Comparison of ENCODE assay signal across 24 mouse cellular contexts in the genomic region with DNA sequence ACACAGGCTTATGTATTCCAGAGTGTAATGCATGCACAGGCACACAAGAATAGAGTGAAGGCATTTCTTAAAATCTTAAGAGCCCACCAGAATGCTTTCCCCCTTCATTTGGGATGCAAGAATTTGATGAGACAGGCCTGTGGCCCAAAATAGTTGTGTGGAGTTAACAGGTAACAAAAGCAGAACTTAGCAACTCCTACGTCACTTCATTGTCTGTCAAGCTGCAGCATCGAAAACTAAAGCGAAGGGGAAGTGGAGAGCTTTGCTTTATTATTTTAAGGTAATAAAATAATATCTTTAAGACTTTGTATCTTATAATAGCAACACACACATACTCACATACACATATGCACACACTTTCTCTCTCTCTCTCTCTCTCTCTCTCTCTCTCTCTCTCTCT. TPM values are rescaled to one million over a fixed set of nuclear protein-coding genes. Genes with fewer than 3 reads are reported as not detected.
DNase-seq lines count a peak whose midpoint lies in the region; ATAC-seq lines count a peak whose summit lies in the region.
"Had no signal": no experiment of that assay in that cellular context is flagged by ENCODE, and none has a peak within 500 bp of the region (broad histone marks: within the 10 kb centered on the region; RNA-seq: fewer than 3 reads in every experiment).

No protein-coding gene starts in this region.

- 94% methylated on average over 3 of the region's 3 CpGs for WGBS in embryonic facial prominence, embryonic 10.5 days

- ATAC-seq in neutrophil, adult 5-6 weeks (ENCODE audit: extremely low read depth, insufficient number of reproducible peaks, low FRiP score, poor library complexity, severe bottlenecking), result peak; percentile 62
- ATAC-seq: forebrain, embryonic 14.5 days; forebrain, embryonic 16.5 days had no signal

- H3K27ac ChIP-seq in embryonic facial prominence, embryonic 10.5 days (replicated peaks), result no peak overlapping the region
- H3K27ac ChIP-seq: embryonic facial prominence, embryonic 13.5 days; embryonic facial prominence, embryonic 15.5 days; forebrain, embryonic 10.5 days; forebrain, embryonic 12.5 days had no signal

- H3K4me3 ChIP-seq in embryonic facial prominence, embryonic 10.5 days, result no peak overlapping the region
- H3K4me3 ChIP-seq: embryonic facial prominence, embryonic 13.5 days; embryonic facial prominence, embryonic 15.5 days; erythroblast, embryonic 14.5 days; forebrain, embryonic 10.5 days; forebrain, embryonic 12.5 days had no signal

- peaks cover 3% of the 10 kb centered on the region; the same call in 1 of the 2 replicates for H3K4me1 ChIP-seq in embryonic facial prominence, embryonic 10.5 days
- H3K4me1 ChIP-seq: embryonic facial prominence, embryonic 13.5 days; embryonic facial prominence, embryonic 15.5 days; forebrain, embryonic 10.5 days; forebrain, embryonic 12.5 days had no signal

- no peaks in the 10 kb centered on the region for H3K36me3 ChIP-seq in embryonic facial prominence, embryonic 10.5 days (replicated peaks)
- H3K36me3 ChIP-seq: embryonic facial prominence, embryonic 13.5 days; embryonic facial prominence, embryonic 15.5 days; forebrain, embryonic 10.5 days; forebrain, embryonic 12.5 days had no signal

- peak; percentile 28 to 48 for DNase-seq in B cell, adult 2 months
- peak; percentile 3 for DNase-seq in embryonic facial prominence, embryonic 10.5 days (ENCODE audit: low spot score)
- DNase-seq in MN1 (ENCODE audit: low spot score), result no peak
- DNase-seq in cerebellum, adult 8-10 months, result no peak
- DNase-seq in lung, postnatal 4 days, result no peak
- no peak for DNase-seq in right cerebral cortex, adult 2 months (ENCODE audit: low spot score in 2 of 2)
- DNase-seq: adrenal gland, adult 2 months; adrenal gland, postnatal 10 days; adrenal gland, postnatal 25 days; cerebellum, adult 11 months; cerebellum, adult 18-20 months; cerebellum, adult 9-10 months; cerebellum, postnatal 10 days; cerebellum, postnatal 25 days had no signal

- no peaks in the 10 kb centered on the region for H3K9me3 ChIP-seq in embryonic facial prominence, embryonic 10.5 days
- H3K9me3 ChIP-seq: embryonic facial prominence, embryonic 13.5 days; embryonic facial prominence, embryonic 15.5 days; forebrain, embryonic 10.5 days; forebrain, embryonic 12.5 days; G1E had no signal

- no peaks in the 10 kb centered on the region for H3K27me3 ChIP-seq in embryonic facial prominence, embryonic 10.5 days (replicated peaks; ENCODE audit: low read depth, poor library complexity, severe bottlenecking)
- H3K27me3 ChIP-seq: embryonic facial prominence, embryonic 13.5 days; embryonic facial prominence, embryonic 15.5 days; forebrain, embryonic 12.5 days had no signal

RNA-seq across cellular contexts. Expression of a gene that starts 20.3 kb away (rescaled TPM):
- polyA plus RNA-seq in embryonic facial prominence, embryonic 10.5 days (2016; fragmentation: Nextera tagmentation; extraction: Ambion mirVana), result 9.2 and 9.7 TPM in 2 replicates
- 86.7 and 91.2 TPM in 2 replicates for total RNA-seq in neutrophil, adult 5-6 weeks (2017)
- polyA plus RNA-seq: C2C12 had no signal

Comparison
In these comparisons a context has a peak if more than half of its experiments do, and no peak if none do; other contexts are left out.
1. DNase-seq: peak in B cell, adult 2 months (2 of 2) and embryonic facial prominence, embryonic 10.5 days (single experiment); none in MN1 (single experiment), cerebellum, adult 8-10 months (single experiment), lung, postnatal 4 days (0 of 2) and right cerebral cortex, adult 2 months (0 of 2).